Mouse (Mus musculus): ENCODE data around the gene Nova2. TPM values are rescaled to one million over a fixed set of nuclear protein-coding genes. Genes with fewer than 3 reads are reported as not detected.

Nova2 gene
- polyA plus RNA-seq, 1 experiment from 2014 or later: 18.6 TPM

DNA sequence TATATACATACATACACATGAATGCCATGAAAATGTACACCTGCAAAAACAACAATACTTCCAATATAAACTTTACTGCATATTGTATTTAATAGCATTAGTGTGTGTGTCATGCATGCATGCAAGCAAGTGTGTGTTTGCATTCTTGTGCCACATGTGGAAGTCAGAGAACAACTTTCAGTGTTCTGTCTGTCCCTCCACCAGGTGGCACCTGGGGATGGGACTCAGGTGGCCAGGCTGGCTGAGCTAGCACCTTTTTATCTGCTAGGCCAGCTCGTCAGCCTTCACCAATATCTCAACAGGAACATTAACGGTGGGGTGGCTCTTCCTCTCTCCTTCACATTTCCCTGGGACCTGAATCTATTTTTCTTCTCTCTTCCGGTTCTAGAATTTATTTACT is 23.2 kb upstream of the Nova2 start:
- 67% methylated on average over 3 of the region's 3 CpGs for WGBS
- no peak overlapping the region for H3K4me2 ChIP-seq (replicated peaks)
- H3K36me3 ChIP-seq: peaks cover 17% of the 10 kb centered on the region; the same call in 1 of the 2 replicates
- no peak overlapping the region for H3K9ac ChIP-seq (replicated peaks)
- no peak overlapping the region for H3K4me3 ChIP-seq (replicated peaks)
- no peaks in the 10 kb centered on the region for H3K9me3 ChIP-seq
- no peaks in the 10 kb centered on the region for H3K4me1 ChIP-seq (replicated peaks)
- no peaks in the 10 kb centered on the region for H3K27me3 ChIP-seq
- ATAC-seq: no peak
- H3K27ac ChIP-seq: no peak overlapping the region

DNA sequence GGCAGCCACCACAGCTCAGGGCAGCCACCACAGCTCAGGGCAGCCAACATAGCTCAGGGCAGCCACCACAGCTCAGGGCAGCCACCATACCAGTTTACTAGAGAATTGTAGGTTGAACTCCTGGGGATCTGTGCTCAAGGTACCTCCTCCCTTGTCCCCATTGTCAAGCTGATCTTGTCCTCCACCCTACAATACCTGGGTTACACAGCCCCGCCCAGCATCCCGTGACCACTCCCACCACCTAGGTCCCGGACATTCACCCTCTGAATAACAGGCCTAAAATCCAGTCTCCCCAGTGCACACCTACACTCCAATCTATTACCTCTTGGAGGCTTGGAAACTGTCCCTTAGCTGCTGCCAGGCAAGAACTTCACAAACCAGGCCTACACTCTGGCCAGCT is 20.7 kb upstream of the Nova2 start:
- peaks cover 17% of the 10 kb centered on the region; the same call in 1 of the 2 replicates for H3K36me3 ChIP-seq
- peaks cover 20% of the 10 kb centered on the region for H3K4me1 ChIP-seq (replicated peaks)
- no peak overlapping the region for H3K9ac ChIP-seq (replicated peaks)
- no peak overlapping the region for H3K4me2 ChIP-seq (replicated peaks)
- H3K9me3 ChIP-seq: no peaks in the 10 kb centered on the region
- no peak for ATAC-seq
- H3K4me3 ChIP-seq (replicated peaks): no peak overlapping the region
- no peak overlapping the region for H3K27ac ChIP-seq
- WGBS: 79% methylated on average over 3 of the region's 3 CpGs
- no peaks in the 10 kb centered on the region for H3K27me3 ChIP-seq

DNA sequence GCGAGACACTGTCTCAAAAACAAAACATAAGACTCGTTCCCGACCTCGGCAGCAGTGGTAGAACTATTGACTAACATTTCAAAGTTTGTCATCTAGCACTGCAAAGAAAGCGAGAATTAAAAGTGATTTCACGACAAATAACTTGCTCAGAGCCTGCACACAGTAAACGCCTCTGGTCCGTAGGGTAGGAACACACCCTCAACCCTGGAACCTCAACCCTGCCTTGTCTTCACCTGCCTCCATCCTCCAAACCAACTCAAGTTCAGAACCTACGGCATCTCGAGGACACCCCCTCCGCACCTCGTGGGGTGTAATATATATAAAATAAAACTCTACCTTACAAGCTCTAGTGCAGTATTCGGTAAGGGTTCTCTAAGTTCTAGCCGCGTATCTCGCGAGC is 15.9 kb upstream of the Nova2 start:
- Histone ChIP-seq H3K4me3 (replicated peaks) (peak overlapping the region; percentile 75), H3K27ac (no peak overlapping the region), H3K27me3 (no peaks in the 10 kb centered on the region), H3K4me1 (replicated peaks) (peaks cover 27% of the 10 kb centered on the region), H3K4me2 (replicated peaks) (peak overlapping the region; percentile 75), H3K9ac (replicated peaks) (peak overlapping the region; percentile 60), H3K36me3 (no peaks in the 10 kb centered on the region), H3K9me3 (no peaks in the 10 kb centered on the region)
- WGBS: 9% methylated on average over 17 of the region's 17 CpGs
- ATAC-seq: no peak

DNA sequence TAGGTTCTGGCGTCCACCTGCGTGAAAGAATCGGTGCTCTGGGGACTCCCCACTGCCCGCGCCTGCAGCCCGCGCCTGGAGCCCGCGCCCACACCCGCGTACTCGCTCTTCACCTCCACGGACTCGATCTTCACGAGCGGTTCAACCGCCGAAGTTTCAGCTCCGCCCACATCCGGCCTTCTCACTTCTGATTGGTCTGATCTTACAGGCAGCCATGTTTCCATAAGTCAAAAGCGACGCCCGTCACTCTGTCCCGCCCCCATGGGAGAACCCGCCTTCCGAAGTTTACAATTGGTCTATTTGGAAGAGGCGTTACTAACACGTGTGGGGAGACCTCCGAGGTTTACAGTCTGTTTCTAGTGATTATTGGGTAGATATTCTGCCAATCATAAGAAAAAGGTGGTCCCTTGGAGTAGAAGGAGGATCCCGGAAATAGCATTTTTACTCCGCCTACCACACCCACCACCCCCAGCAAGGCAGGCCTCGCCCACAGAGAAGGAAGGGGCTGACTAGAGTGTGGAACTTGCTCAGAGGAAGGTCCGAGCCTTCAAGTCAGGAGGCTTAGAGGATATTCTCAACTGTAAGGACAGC is 15.4 kb upstream of the Nova2 start, which contains the start of gene Ccdc61:
TSS of gene Ccdc61 (minus strand) at position 175 of the 591 bp plus-strand sequence.
- ATAC-seq: peak; percentile 98
- Histone ChIP-seq H3K9ac (replicated peaks) (peak within 1 kb of the TSS; percentile 60), H3K9me3 (no peaks in the 10 kb centered on the region), H3K27me3 (no peaks in the 10 kb centered on the region), H3K4me1 (replicated peaks) (peaks cover 27% of the 10 kb centered on the region), H3K4me3 (replicated peaks) (peak within 1 kb of the TSS; percentile 75), H3K36me3 (no peaks in the 10 kb centered on the region), H3K4me2 (replicated peaks) (peak within 1 kb of the TSS; percentile 75), H3K27ac (peak within 1 kb of the TSS; percentile 70)
- WGBS: under 1% methylated on average over 33 of the region's 33 CpGs

DNA sequence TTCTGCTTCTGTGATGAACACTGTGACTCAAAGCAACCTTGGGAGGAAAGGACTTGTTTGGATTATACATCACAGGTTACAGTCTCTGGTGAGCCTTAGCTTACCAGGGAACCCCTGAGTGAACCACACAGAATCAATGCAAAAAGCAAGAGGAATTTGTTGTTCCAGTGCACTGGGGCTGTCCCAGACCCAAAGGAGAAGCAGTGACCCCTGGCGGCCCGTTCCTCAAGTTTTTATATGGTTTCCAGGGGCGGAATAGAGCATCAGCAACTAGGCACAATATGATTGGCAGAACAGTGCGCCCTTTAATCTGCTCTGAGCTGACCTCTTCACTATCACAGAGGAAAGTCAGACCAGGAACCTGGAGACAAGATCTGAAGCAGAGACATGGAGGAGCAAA is 9.4 kb upstream of the Nova2 start:
- Histone ChIP-seq H3K27ac (no peak overlapping the region), H3K9ac (replicated peaks) (no peak overlapping the region), H3K36me3 (no peaks in the 10 kb centered on the region), H3K27me3 (no peaks in the 10 kb centered on the region), H3K9me3 (no peaks in the 10 kb centered on the region), H3K4me2 (replicated peaks) (no peak overlapping the region), H3K4me1 (replicated peaks) (peaks cover 7% of the 10 kb centered on the region), H3K4me3 (replicated peaks) (no peak overlapping the region)
- 69% methylated on average over 4 of the region's 4 CpGs for WGBS
- ATAC-seq: no peak

GRCm38 (mm10) chr7:18917931-18918330 is 7.8 kb upstream of the Nova2 start:
- WGBS: 67% methylated on average over 3 of the region's 3 CpGs
- Histone ChIP-seq H3K9me3 (no peaks in the 10 kb centered on the region), H3K27ac (no peak overlapping the region), H3K4me1 (replicated peaks) (peaks cover 22% of the 10 kb centered on the region), H3K27me3 (no peaks in the 10 kb centered on the region), H3K4me3 (replicated peaks) (no peak overlapping the region), H3K9ac (replicated peaks) (no peak overlapping the region), H3K4me2 (replicated peaks) (no peak overlapping the region), H3K36me3 (no peaks in the 10 kb centered on the region)
- ATAC-seq: no peak

DNA sequence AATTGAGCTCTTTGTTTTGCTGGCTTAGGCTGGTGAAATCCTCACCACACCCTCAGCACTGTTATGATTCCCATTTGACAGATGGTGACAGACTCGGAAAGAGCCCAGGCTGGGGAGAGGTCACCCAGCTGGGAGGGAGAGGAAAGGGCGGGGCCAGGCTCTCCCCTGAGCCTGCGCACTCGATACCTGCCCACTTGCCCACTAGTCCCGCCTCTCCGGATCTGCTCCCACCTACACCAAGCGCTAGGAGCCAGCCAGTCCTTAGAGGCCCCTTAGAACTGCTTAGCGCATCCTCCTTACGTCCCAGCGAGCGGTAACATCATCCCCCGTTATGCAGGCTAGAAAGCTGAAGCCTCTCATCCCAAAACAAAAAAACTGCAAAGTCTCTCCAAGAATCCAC is 4.6 kb upstream of the Nova2 start:
- peak; percentile 12; the same call in 1 of the 2 replicates for ATAC-seq
- Histone ChIP-seq H3K27ac (peak overlapping the region; percentile 98), H3K9ac (replicated peaks) (0 out of 2 replicates have a peak overlapping the region, but pooled peaks have one; percentile 4), H3K4me1 (replicated peaks) (peaks cover 43% of the 10 kb centered on the region), H3K4me3 (replicated peaks) (0 out of 2 replicates have a peak overlapping the region, but pooled peaks have one; percentile 7), H3K9me3 (no peaks in the 10 kb centered on the region), H3K36me3 (no peaks in the 10 kb centered on the region), H3K27me3 (no peaks in the 10 kb centered on the region), H3K4me2 (replicated peaks) (peak overlapping the region; percentile 36)
- 2% methylated on average over 12 of the region's 12 CpGs for WGBS

GRCm38 (mm10) chr7:18922807-18923206 is 2.9 kb upstream of the Nova2 start:
- Histone ChIP-seq H3K27ac (peak overlapping the region; percentile 98), H3K36me3 (no peaks in the 10 kb centered on the region), H3K4me3 (replicated peaks) (peak overlapping the region; percentile 95), H3K9me3 (no peaks in the 10 kb centered on the region), H3K4me1 (replicated peaks) (peaks cover 58% of the 10 kb centered on the region), H3K9ac (replicated peaks) (peak overlapping the region; percentile 52; the same call in 1 of the 2 replicates), H3K4me2 (replicated peaks) (peak overlapping the region; percentile 83), H3K27me3 (no peaks in the 10 kb centered on the region)
- WGBS: 10% methylated on average over 5 of the region's 5 CpGs
- ATAC-seq: peak; percentile 15

- H3K9ac ChIP-seq (replicated peaks): peak overlapping the region; percentile 52
- WGBS: 56% methylated on average over 11 of the region's 11 CpGs
Observed at GRCm38 (mm10) chr7:18923267-18923666, 2.4 kb upstream of the Nova2 start.

DNA sequence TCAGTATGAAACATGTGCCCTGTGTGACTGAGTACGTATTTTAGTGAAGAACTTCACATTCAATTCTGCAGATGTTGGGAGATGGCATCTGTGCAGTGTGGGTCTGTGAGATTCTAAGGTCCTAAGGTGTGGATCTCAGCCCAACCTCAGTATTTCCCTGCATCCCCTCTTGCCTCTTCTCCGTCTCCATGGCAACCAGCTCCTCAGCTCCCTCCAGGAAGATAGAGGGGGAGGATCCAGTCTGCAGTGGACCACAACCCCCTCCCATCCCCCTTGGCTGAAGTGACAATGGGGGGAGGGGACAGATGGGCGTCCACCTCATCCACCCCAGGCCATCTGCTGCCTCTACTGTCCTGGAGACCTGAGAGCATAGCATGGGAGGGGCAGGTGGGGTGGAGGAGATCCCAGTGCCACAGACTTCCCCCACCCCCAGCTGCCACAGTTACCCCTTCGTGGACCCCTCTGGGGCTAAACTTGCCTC is 1.9 kb upstream of the Nova2 start:
- Histone ChIP-seq H3K4me2 (replicated peaks) (peak overlapping the region; percentile 83), H3K27ac (peak overlapping the region; percentile 98), H3K4me1 (replicated peaks) (peaks cover 68% of the 10 kb centered on the region), H3K4me3 (replicated peaks) (peak overlapping the region; percentile 95), H3K27me3 (no peaks in the 10 kb centered on the region), H3K36me3 (no peaks in the 10 kb centered on the region), H3K9me3 (no peaks in the 10 kb centered on the region), H3K9ac (replicated peaks) (peak overlapping the region; percentile 52)
- peak; percentile 25 for ATAC-seq
- 11% methylated on average over 4 of the region's 4 CpGs for WGBS

More at GRCm38 (mm10) chr7:18923267-18923666, 2.4 kb upstream of the Nova2 start:
- Histone ChIP-seq H3K27ac (peak overlapping the region; percentile 98), H3K4me3 (replicated peaks) (peak overlapping the region; percentile 95), H3K36me3 (no peaks in the 10 kb centered on the region), H3K9me3 (no peaks in the 10 kb centered on the region), H3K27me3 (no peaks in the 10 kb centered on the region), H3K4me1 (replicated peaks) (peaks cover 63% of the 10 kb centered on the region), H3K4me2 (replicated peaks) (peak overlapping the region; percentile 83)
- ATAC-seq: peak; percentile 2; the same call in 1 of the 2 replicates

DNA sequence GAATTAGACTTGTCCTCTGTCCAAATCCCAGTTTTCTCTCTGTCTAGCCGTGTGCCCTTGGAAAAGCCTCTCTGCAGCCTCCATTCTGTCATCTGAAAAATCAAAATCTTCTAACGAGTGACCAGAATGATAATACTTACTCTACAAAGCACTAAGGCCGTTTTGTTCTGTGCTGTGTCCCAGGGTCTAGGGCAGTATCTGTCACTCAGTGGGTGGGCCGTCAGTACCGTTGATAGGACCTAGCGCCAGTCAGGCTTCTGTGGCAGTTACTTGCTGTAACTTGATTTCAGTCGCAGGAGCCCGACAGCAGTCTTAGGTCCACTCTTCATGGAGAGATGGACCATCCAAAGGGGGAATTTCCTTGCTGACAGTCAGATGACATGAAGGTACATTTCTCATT is 1.4 kb upstream of the Nova2 start:
- H3K27me3 ChIP-seq: no peaks in the 10 kb centered on the region
- WGBS: 2% methylated on average over 8 of the region's 8 CpGs
- peak overlapping the region; percentile 83 for H3K4me2 ChIP-seq (replicated peaks)
- H3K4me1 ChIP-seq (replicated peaks): peaks cover 73% of the 10 kb centered on the region
- no peaks in the 10 kb centered on the region for H3K9me3 ChIP-seq
- peak overlapping the region; percentile 52 for H3K9ac ChIP-seq (replicated peaks)
- H3K36me3 ChIP-seq: no peaks in the 10 kb centered on the region
- H3K4me3 ChIP-seq (replicated peaks): peak overlapping the region; percentile 95
- H3K27ac ChIP-seq: peak overlapping the region; percentile 98
- 0 out of 2 replicates have a peak, but pooled peaks have one; percentile 8 for ATAC-seq

DNA sequence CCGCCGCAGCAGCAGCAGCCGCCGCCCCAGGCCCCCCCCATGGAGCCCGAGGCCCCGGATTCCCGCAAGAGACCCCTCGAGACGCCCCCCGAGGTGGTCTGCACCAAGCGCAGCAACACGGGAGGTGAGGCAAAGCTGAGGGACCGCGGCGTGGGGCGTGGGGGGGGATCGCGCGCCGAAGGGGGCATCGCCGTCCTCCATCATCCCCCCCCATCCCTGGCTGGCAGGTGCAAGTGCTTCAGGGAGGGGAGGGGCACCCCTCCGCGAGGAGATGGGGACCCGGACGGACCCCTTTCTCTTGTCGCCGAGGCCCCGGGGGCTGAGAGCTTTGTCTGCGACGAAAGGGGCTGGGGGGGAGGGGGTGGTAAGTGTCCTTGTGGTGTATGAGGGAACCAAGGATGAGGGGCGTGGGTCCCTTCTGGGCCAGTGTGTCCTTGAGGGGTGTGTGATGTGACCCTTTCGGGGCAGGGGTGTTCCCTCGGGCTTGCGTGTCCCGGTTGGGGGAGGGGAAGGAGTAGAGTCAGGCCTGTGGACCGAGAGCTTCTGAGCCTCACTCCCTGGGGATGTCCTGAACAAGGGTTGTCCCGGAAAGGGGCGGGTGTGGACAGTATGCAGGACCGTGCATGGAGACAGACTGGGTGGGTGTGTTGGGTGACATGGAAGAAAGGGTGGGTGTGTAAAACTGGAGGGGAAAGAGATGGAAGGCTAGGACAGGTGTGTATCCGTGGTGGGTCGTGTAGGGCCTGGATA is 528 bp downstream of the Nova2 start:
- WGBS: 1% methylated on average over 33 of the region's 42 CpGs
- Histone ChIP-seq H3K27me3 (no peaks in the 10 kb centered on the region), H3K4me2 (replicated peaks) (peak overlapping the region; percentile 83), H3K4me1 (replicated peaks) (peaks cover 84% of the 10 kb centered on the region), H3K27ac (peak overlapping the region; percentile 98), H3K9me3 (no peaks in the 10 kb centered on the region), H3K4me3 (replicated peaks) (peak overlapping the region; percentile 95), H3K36me3 (no peaks in the 10 kb centered on the region), H3K9ac (replicated peaks) (peak overlapping the region; percentile 98)
- ATAC-seq: peak; percentile 15

Measured in midbrain, embryonic 13.5 days (tissue).